Mouse (Mus musculus) adrenal gland, postnatal 10 days (tissue): ENCODE measurements around the gene Flnb. TPM values are rescaled to one million over a fixed set of nuclear protein-coding genes. Genes with fewer than 3 reads are reported as not detected.
A peak's percentile ranks its signal among the peaks of the same experiment; 100 is the strongest.

Experiments
- DNase-seq: peaks from one replicate; pipeline ENCODE4 v3.0.0; 2021; ENCODE audit warnings: mixed read lengths
- long read RNA-seq, 2 experiments: library from polyadenylated mRNA; stranded (forward); transcript quantifications; one replicate each; pipeline ENCODE4 v2.0.0; 2021
- total RNA-seq, 2 experiments: library from RNA; stranded (reverse); gene quantifications; 2 replicates each; pipeline ENCODE4 v1.2.3; 2021

Gene Flnb
- total RNA-seq: 10 to 100 TPM; 43.6 to 52.7 TPM
- long read RNA-seq, experiment 1, partial matches to known transcripts: 12 of 12 reads
- long read RNA-seq, experiment 1, other reads (novel, unspliced or antisense): 0 of 12 reads
- long read RNA-seq, experiment 2, partial matches to known transcripts: 7 of 8 reads
- long read RNA-seq, experiment 2, other reads (novel, unspliced or antisense): 1 of 8 reads

GRCm38 (mm10) chr14:7817770-7818462, at the start of gene Flnb:
Gene Flnb (plus strand): TSS chr14:7817957.
- peak; percentile 99 for DNase-seq

- DNase-seq: peak; percentile 52
Measured at GRCm38 (mm10) chr14:7773714-7774389, 43.9 kb upstream of the Flnb start.

GRCm38 (mm10) chr14:7786073-7786472, 31.7 kb upstream of the Flnb start:
- no peak for DNase-seq

- DNase-seq: no peak
Measured at GRCm38 (mm10) chr14:7789266-7790030, 28.3 kb upstream of the Flnb start.

- DNase-seq: no peak
Measured at GRCm38 (mm10) chr14:7791061-7791531, 26.7 kb upstream of the Flnb start.

- peak; percentile 80 for DNase-seq
Measured at GRCm38 (mm10) chr14:7791532-7792159, 26.1 kb upstream of the Flnb start, which contains the start of gene Gm26661. Gene Gm26661 (plus strand): TSS chr14:7791587.

GRCm38 (mm10) chr14:7795961-7796360, 21.8 kb upstream of the Flnb start:
- no peak for DNase-seq

- no peak for DNase-seq
Measured at GRCm38 (mm10) chr14:7800611-7801010, 17.1 kb upstream of the Flnb start.

- peak; percentile 66 for DNase-seq
Measured at GRCm38 (mm10) chr14:7801831-7802230, 15.9 kb upstream of the Flnb start.

GRCm38 (mm10) chr14:7803874-7804557, 13.7 kb upstream of the Flnb start:
- no peak for DNase-seq

- DNase-seq: no peak
Measured at GRCm38 (mm10) chr14:7804558-7804905, 13.2 kb upstream of the Flnb start.

GRCm38 (mm10) chr14:7807711-7808110, 10.0 kb upstream of the Flnb start:
- peak; percentile 56 for DNase-seq

GRCm38 (mm10) chr14:7808501-7808981, 9.2 kb upstream of the Flnb start:
- no peak for DNase-seq

- DNase-seq: no peak
Measured at GRCm38 (mm10) chr14:7809043-7809955, 8.5 kb upstream of the Flnb start.

GRCm38 (mm10) chr14:7818463-7819121, 835 bp downstream of the Flnb start:
- DNase-seq: peak; percentile 31

- no peak for DNase-seq
Measured at GRCm38 (mm10) chr14:7819446-7819845, 1.7 kb downstream of the Flnb start.

GRCm38 (mm10) chr14:7821341-7821740, 3.6 kb downstream of the Flnb start:
- DNase-seq: no peak

- DNase-seq: no peak
Measured at GRCm38 (mm10) chr14:7822693-7823092, 4.9 kb downstream of the Flnb start.

- DNase-seq: peak; percentile 66
Measured at GRCm38 (mm10) chr14:7824651-7825268, 7.0 kb downstream of the Flnb start.
